8 mouse cellular contexts compared by ENCODE assay signal in the genomic region with DNA sequence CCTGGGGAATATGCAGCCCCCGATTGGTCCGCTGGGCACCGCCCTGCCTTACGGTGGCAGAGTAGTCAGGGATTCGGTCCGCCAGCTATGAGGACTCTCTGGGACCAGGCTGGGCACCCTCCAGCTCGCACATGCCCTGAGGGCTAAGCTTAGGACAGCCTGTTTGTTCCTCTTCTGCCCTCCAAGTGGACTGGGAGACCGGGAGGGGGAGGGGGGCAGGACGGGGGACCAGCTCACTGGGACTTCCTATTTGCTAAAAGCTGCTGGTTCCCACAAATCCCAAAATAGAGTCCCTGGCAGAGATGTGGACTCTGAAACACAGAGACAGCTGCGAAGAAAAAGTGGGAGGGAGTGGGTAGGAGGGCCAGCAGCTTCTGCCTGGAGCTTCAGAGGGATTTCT.
A peak's percentile ranks its signal among the peaks of the same experiment; 100 is the strongest.
DNase-seq lines count a peak whose midpoint lies in the region; ATAC-seq lines count a peak whose summit lies in the region.
"Had no signal": no experiment of that assay in that cellular context is flagged by ENCODE, and none has a peak within 500 bp of the region (broad histone marks: within the 10 kb centered on the region; RNA-seq: fewer than 3 reads in every experiment).

No protein-coding gene starts in this region.

- DNase-seq in frontal cortex, postnatal 10 days (ENCODE audit: low spot score in 2 of 2): peak; percentile 28 to 59
- peak; percentile 71 for DNase-seq in kidney, postnatal 10 days
- DNase-seq in limb, embryonic 10.5 days (ENCODE audit: low spot score): no peak
- no peak for DNase-seq in thymus, postnatal 4 days
- no peak for DNase-seq in yolk sac, embryonic 10.5 days (ENCODE audit: low spot score)

- H3K27me3 ChIP-seq in limb, embryonic 10.5 days (ENCODE audit: low read depth, poor library complexity, severe bottlenecking): peaks cover 19% of the 10 kb centered on the region; the same call in 1 of the 2 replicates
- H3K27me3 ChIP-seq: heart, embryonic 15.5 days had no signal

- peaks cover 3% of the 10 kb centered on the region; the same call in 1 of the 2 replicates for H3K4me1 ChIP-seq in brown adipose tissue, adult 24 weeks (ENCODE audit: control insufficient read depth, insufficient read depth, insufficient read length, low read length)
- peaks cover 35% of the 10 kb centered on the region for H3K4me1 ChIP-seq in limb, embryonic 10.5 days
- H3K4me1 ChIP-seq: heart, embryonic 15.5 days had no signal

- H3K36me3 ChIP-seq in limb, embryonic 10.5 days: no peaks in the 10 kb centered on the region
- H3K36me3 ChIP-seq: heart, embryonic 15.5 days had no signal

- WGBS in limb, embryonic 10.5 days: 73% methylated on average over 10 of the region's 10 CpGs

- ATAC-seq in megakaryocyte, adult 5-6 weeks (ENCODE audit: poor library complexity, severe bottlenecking): no peak

- H3K9me3 ChIP-seq in limb, embryonic 10.5 days (replicated peaks): no peaks in the 10 kb centered on the region
- H3K9me3 ChIP-seq: heart, embryonic 15.5 days had no signal

- H3K4me3 ChIP-seq in brown adipose tissue, adult 24 weeks (ENCODE audit: insufficient read depth, low read depth, low read length): peak overlapping the region; percentile 4; the same call in 1 of the 2 replicates
- H3K4me3 ChIP-seq in limb, embryonic 10.5 days: no peak overlapping the region
- H3K4me3 ChIP-seq: heart, embryonic 15.5 days had no signal

- H3K27ac ChIP-seq in brown adipose tissue, adult 24 weeks (replicated peaks; ENCODE audit: low read depth, low read length): peak overlapping the region; percentile 68
- peak overlapping the region; percentile 33; the same call in 1 of the 2 replicates for H3K27ac ChIP-seq in limb, embryonic 10.5 days
- H3K27ac ChIP-seq: heart, embryonic 15.5 days had no signal

Comparison
In these comparisons a context has a peak if more than half of its experiments do, and no peak if none do; other contexts are left out.
1. DNase-seq: peak in frontal cortex, postnatal 10 days (2 of 2) and kidney, postnatal 10 days (single experiment); none in limb, embryonic 10.5 days (single experiment), thymus, postnatal 4 days (single experiment) and yolk sac, embryonic 10.5 days (single experiment).